Mouse (Mus musculus): ENCODE data around the gene Wbp2nl. TPM values are rescaled to one million over a fixed set of nuclear protein-coding genes. Genes with fewer than 3 reads are reported as not detected.

The Wbp2nl gene
- total and polyA plus RNA-seq, 3 experiments: not detected

GRCm38 (mm10) chr15:82344971-82345370, 46.2 kb downstream of the Wbp2nl start:
- Histone ChIP-seq H3K36me3 (ENCODE audit: control insufficient read depth in 1 of 2, insufficient read depth in 2 of 2, low read length in 2 of 2) (peaks cover 0 to 47% of the 10 kb centered on the region in 2 experiments; a peak in 2 of 4 replicates), H3K9ac (ENCODE audit: control insufficient read depth, low read depth, low read length, poor library complexity, severe bottlenecking) (no peak overlapping the region), H3K4me3 (ENCODE audit: control insufficient read depth in 1 of 2, insufficient read depth in 1 of 2, low read depth in 2 of 2, low read length in 2 of 2) (no peak overlapping the region), H3K79me2 (ENCODE audit: control insufficient read depth, insufficient read depth, low read length, poor library complexity) (peaks cover 45% of the 10 kb centered on the region), H3K27me3 (ENCODE audit: control insufficient read depth in 1 of 2, insufficient read depth in 2 of 2, low read length in 2 of 2) (no peaks in the 10 kb centered on the region), H3K27ac (ENCODE audit: control insufficient read depth, low read depth, low read length) (peak overlapping the region; percentile 44), H3K4me1 (ENCODE audit: control insufficient read depth in 1 of 2, insufficient read depth in 2 of 2, low read length in 2 of 2) (peaks cover 12 to 52% of the 10 kb centered on the region in 2 experiments; a peak in 3 of 4 replicates), H3K9me3 (replicated peaks; ENCODE audit: insufficient read depth, low read length) (no peaks in the 10 kb centered on the region)
- no peak for TF ChIP-seq USF2 (IDR thresholded peaks at IDR 0.05; ENCODE audit: borderline replicate concordance in 1 of 2, insufficient read depth in 1 of 2, low read depth in 1 of 2, low read length in 2 of 2)
- peak; percentile 18 for DNase-seq (ENCODE audit: low read depth, low spot score)

- H3K79me2 ChIP-seq (ENCODE audit: control insufficient read depth, insufficient read depth, low read length, poor library complexity): peaks cover 43% of the 10 kb centered on the region
- peaks cover 9 to 56% of the 10 kb centered on the region in 2 experiments; a peak in 3 of 4 replicates for H3K4me1 ChIP-seq (ENCODE audit: control insufficient read depth in 1 of 2, insufficient read depth in 2 of 2, low read length in 2 of 2)
- peak overlapping the region; percentile 67 to 83 for H3K4me3 ChIP-seq (ENCODE audit: control insufficient read depth in 1 of 2, insufficient read depth in 1 of 2, low read depth in 2 of 2, low read length in 2 of 2)
- H3K9me3 ChIP-seq (replicated peaks; ENCODE audit: insufficient read depth, low read length): no peaks in the 10 kb centered on the region
- peak; percentile 99 for DNase-seq (ENCODE audit: low read depth, low spot score)
- H3K27me3 ChIP-seq (ENCODE audit: control insufficient read depth in 1 of 2, insufficient read depth in 2 of 2, low read length in 2 of 2): no peaks in the 10 kb centered on the region
- peaks cover 0 to 50% of the 10 kb centered on the region in 2 experiments; a peak in 2 of 4 replicates for H3K36me3 ChIP-seq (ENCODE audit: control insufficient read depth in 1 of 2, insufficient read depth in 2 of 2, low read length in 2 of 2)
- TF ChIP-seq TCF12 (IDR thresholded peaks at IDR 0.05; ENCODE audit: low read depth, low read length) (peak; percentile 0; the same call in 1 of the 2 replicates), POLR2AphosphoS5 (IDR thresholded peaks at IDR 0.05; ENCODE audit: borderline replicate concordance, low read depth, low read length) (peak; percentile 95; the same call in 1 of the 2 replicates), MAZ (IDR thresholded peaks at IDR 0.05; ENCODE audit: low read depth, low read length) (peak; percentile 88), JUND (IDR thresholded peaks at IDR 0.05; ENCODE audit: low read depth, low read length) (no peak), MEF2A (IDR thresholded peaks at IDR 0.05; ENCODE audit: extremely low read depth, insufficient replicate concordance, low read depth, low read length, poor library complexity, severe bottlenecking) (no peak), CHD2 (IDR thresholded peaks at IDR 0.05; ENCODE audit: low read length) (peak; percentile 95), NRF1 (IDR thresholded peaks at IDR 0.05; ENCODE audit: insufficient read depth, low read depth, low read length, poor library complexity, severe bottlenecking) (peak; percentile 89), POLR2A (IDR thresholded peaks at IDR 0.05; ENCODE audit: control insufficient read depth in 1 of 2, insufficient read depth in 1 of 2, low read depth in 1 of 2, low read length in 2 of 2, poor library complexity in 1 of 2) (peak; percentile 71 to 75; a peak in 2 of 4 replicates), SIN3A (IDR thresholded peaks at IDR 0.05; ENCODE audit: low read length) (peak; percentile 89; the same call in 1 of the 2 replicates), ELF1 (IDR thresholded peaks at IDR 0.05; ENCODE audit: low read depth, low read length) (peak; percentile 65), NELFE (IDR thresholded peaks at IDR 0.05; ENCODE audit: low read depth, low read length) (peak; percentile 61; the same call in 1 of the 2 replicates), MXI1 (IDR thresholded peaks at IDR 0.05; ENCODE audit: low read depth, low read length) (peak; percentile 32; the same call in 1 of the 2 replicates), ZMIZ1 (IDR thresholded peaks at IDR 0.05; ENCODE audit: low read depth, low read length) (peak; percentile 97), USF1 (IDR thresholded peaks at IDR 0.05; ENCODE audit: low read depth, low read length) (peak; percentile 84), HCFC1 (IDR thresholded peaks at IDR 0.05; ENCODE audit: low read depth, low read length) (peak; percentile 85), BHLHE40 (IDR thresholded peaks at IDR 0.05; ENCODE audit: borderline replicate concordance, low read depth, low read length) (no peak; the same call in 1 of the 2 replicates), POLR2AphosphoS2 (IDR thresholded peaks at IDR 0.05; ENCODE audit: low read length) (peak; percentile 99), ETS1 (IDR thresholded peaks at IDR 0.05; ENCODE audit: low read depth, low read length) (peak; percentile 26; the same call in 1 of the 2 replicates), TBP (IDR thresholded peaks at IDR 0.05; ENCODE audit: low read depth, low read length) (peak; percentile 62), SMC3 (IDR thresholded peaks at IDR 0.05; ENCODE audit: low read depth, low read length) (no peak), RAD21 (IDR thresholded peaks at IDR 0.05; ENCODE audit: low read depth, low read length) (no peak)
- H3K9ac ChIP-seq (ENCODE audit: control insufficient read depth, low read depth, low read length, poor library complexity, severe bottlenecking): peak overlapping the region; percentile 84
- peak overlapping the region; percentile 90 for H3K27ac ChIP-seq (ENCODE audit: control insufficient read depth, low read depth, low read length)
Observed at GRCm38 (mm10) chr15:82345820-82346470, 47.2 kb downstream of the Wbp2nl start.
